Comparison of ENCODE assay signal across 12 mouse cellular contexts in genomic region chr11:119105748-119106147, GRCm38 (mm10). TPM values are rescaled to one million over a fixed set of nuclear protein-coding genes. Genes with fewer than 3 reads are reported as not detected.
DNase-seq lines count a peak whose midpoint lies in the region; ATAC-seq and TF ChIP-seq lines count a peak whose summit lies in the region.
"Had no signal": no experiment of that assay in that cellular context is flagged by ENCODE, and none has a peak within 500 bp of the region (broad histone marks: within the 10 kb centered on the region; RNA-seq: fewer than 3 reads in every experiment).

No protein-coding gene starts in this region.

- H3K4me2 ChIP-seq in heart, embryonic 12.5 days = peak overlapping the region; percentile 52
- no peak overlapping the region for H3K4me2 ChIP-seq in lung, embryonic 14.5 days
- 0 out of 2 replicates have a peak overlapping the region, but pooled peaks have one; percentile 2 for H3K4me2 ChIP-seq in embryonic facial prominence, embryonic 12.5 days (replicated peaks)
- H3K4me2 ChIP-seq: liver, embryonic 13.5 days had no signal

- 13% methylated on average over 8 of the region's 8 CpGs for WGBS in heart, embryonic 12.5 days
- WGBS in lung, embryonic 14.5 days = 14% methylated on average over 8 of the region's 8 CpGs
- 26% methylated on average over 8 of the region's 8 CpGs for WGBS in embryonic facial prominence, embryonic 12.5 days
- 36% methylated on average over 8 of the region's 8 CpGs for WGBS in limb, embryonic 10.5 days

- intact Hi-C loops in heart, postnatal 25 days (cut with DNase I) = no loop called here

- H3K4me3 ChIP-seq in heart, embryonic 12.5 days = peak overlapping the region; percentile 5; the same call in 1 of the 2 replicates
- no peak overlapping the region for H3K4me3 ChIP-seq in lung, embryonic 14.5 days (ENCODE audit: low read depth, low read length)
- H3K4me3 ChIP-seq in embryonic facial prominence, embryonic 12.5 days = no peak overlapping the region
- H3K4me3 ChIP-seq in limb, embryonic 10.5 days = no peak overlapping the region
- H3K4me3 ChIP-seq: liver, embryonic 13.5 days; myocyte had no signal

- peak overlapping the region; percentile 34; the same call in 1 of the 2 replicates for H3K9ac ChIP-seq in heart, embryonic 12.5 days
- no peak overlapping the region for H3K9ac ChIP-seq in lung, embryonic 14.5 days
- H3K9ac ChIP-seq in embryonic facial prominence, embryonic 12.5 days = no peak overlapping the region
- H3K9ac ChIP-seq: liver, embryonic 13.5 days had no signal

- no peak for TF ChIP-seq CTCF in lung, embryonic 14.5 days (IDR thresholded peaks at IDR 0.05; ENCODE audit: low read depth)

- H3K27me3 ChIP-seq in heart, embryonic 12.5 days (replicated peaks) = peaks cover 10% of the 10 kb centered on the region; the same call in 1 of the 2 replicates
- H3K27me3 ChIP-seq in lung, embryonic 14.5 days (ENCODE audit: insufficient read depth, low read length) = no peaks in the 10 kb centered on the region
- H3K27me3 ChIP-seq in embryonic facial prominence, embryonic 12.5 days = no peaks in the 10 kb centered on the region
- H3K27me3 ChIP-seq in limb, embryonic 10.5 days (ENCODE audit: low read depth, poor library complexity, severe bottlenecking) = peaks cover 52% of the 10 kb centered on the region

- no peaks in the 10 kb centered on the region for H3K36me3 ChIP-seq in heart, embryonic 12.5 days
- H3K36me3 ChIP-seq in lung, embryonic 14.5 days (ENCODE audit: insufficient read depth) = no peaks in the 10 kb centered on the region
- no peaks in the 10 kb centered on the region for H3K36me3 ChIP-seq in embryonic facial prominence, embryonic 12.5 days
- H3K36me3 ChIP-seq in limb, embryonic 10.5 days = no peaks in the 10 kb centered on the region
- H3K36me3 ChIP-seq: liver, embryonic 13.5 days had no signal

- DNase-seq in heart, postnatal 25 days (ENCODE audit: low spot score) = no peak
- no peak for DNase-seq in lung, embryonic 14.5 days
- DNase-seq in lung, postnatal 25 days (ENCODE audit: low spot score) = no peak
- DNase-seq in limb, embryonic 10.5 days (ENCODE audit: low spot score) = no peak
- no peak for DNase-seq in gastrocnemius, postnatal 4 days (ENCODE audit: low spot score in 2 of 2)
- no peak for DNase-seq in ovary, postnatal 10 days (ENCODE audit: low spot score)
- DNase-seq: liver, embryonic 13.5 days; right cerebral cortex, adult 18-20 months; thymus, adult 2 months had no signal

- H3K9me3 ChIP-seq in heart, embryonic 12.5 days (replicated peaks) = no peaks in the 10 kb centered on the region
- H3K9me3 ChIP-seq in lung, embryonic 14.5 days (ENCODE audit: low read depth, low read length) = no peaks in the 10 kb centered on the region
- no peaks in the 10 kb centered on the region for H3K9me3 ChIP-seq in embryonic facial prominence, embryonic 12.5 days
- no peaks in the 10 kb centered on the region for H3K9me3 ChIP-seq in limb, embryonic 10.5 days (replicated peaks)
- H3K9me3 ChIP-seq: liver, embryonic 13.5 days had no signal

- peak; percentile 44; the same call in 1 of the 2 replicates for ATAC-seq in heart, embryonic 12.5 days (ENCODE audit: insufficient number of reproducible peaks, low FRiP score)
- ATAC-seq in lung, embryonic 14.5 days (ENCODE audit: insufficient read depth) = peak; percentile 36
- no peak for ATAC-seq in embryonic facial prominence, embryonic 12.5 days (ENCODE audit: insufficient number of reproducible peaks, insufficient read depth, low FRiP score, low TSS enrichment)

- peak overlapping the region; percentile 53; the same call in 1 of the 2 replicates for H3K27ac ChIP-seq in heart, embryonic 12.5 days (ENCODE audit: poor library complexity, severe bottlenecking)
- no peak overlapping the region for H3K27ac ChIP-seq in lung, embryonic 14.5 days (ENCODE audit: low read depth)
- no peak overlapping the region for H3K27ac ChIP-seq in embryonic facial prominence, embryonic 12.5 days
- peak overlapping the region; percentile 44 for H3K27ac ChIP-seq in limb, embryonic 10.5 days
- H3K27ac ChIP-seq: liver, embryonic 13.5 days had no signal

- peaks cover 24% of the 10 kb centered on the region for H3K4me1 ChIP-seq in heart, embryonic 12.5 days (replicated peaks)
- H3K4me1 ChIP-seq in lung, embryonic 14.5 days (ENCODE audit: insufficient read depth) = peaks cover 8% of the 10 kb centered on the region; the same call in 1 of the 2 replicates
- peaks cover 14% of the 10 kb centered on the region for H3K4me1 ChIP-seq in embryonic facial prominence, embryonic 12.5 days
- peaks cover 28% of the 10 kb centered on the region for H3K4me1 ChIP-seq in limb, embryonic 10.5 days

RNA-seq across cellular contexts. Expression of gene Cbx4, which starts 19.7 kb away (rescaled TPM):
- polyA plus RNA-seq in heart, embryonic 12.5 days (2016; fragmentation: Nextera tagmentation; extraction: Ambion mirVana) = 13.2 and 14.9 TPM in 2 replicates
- 10 to 100 TPM; 14.0 to 14.8 TPM for total RNA-seq in heart, postnatal 25 days (2021)
- 13.1 and 13.8 TPM in 2 replicates for polyA plus RNA-seq in lung, embryonic 14.5 days (2014; fragmentation: Nextera tagmentation; extraction: Ambion mirVana)
- polyA plus RNA-seq in embryonic facial prominence, embryonic 12.5 days (2016; fragmentation: Nextera tagmentation; extraction: Ambion mirVana) = 11.7 and 12.3 TPM in 2 replicates
- 4.3 and 7.1 TPM in 2 replicates for polyA plus RNA-seq in limb, embryonic 10.5 days (2016; fragmentation: Nextera tagmentation; extraction: Ambion mirVana)
- 10 to 100 TPM; 10.4 to 10.7 TPM for total RNA-seq in gastrocnemius, postnatal 4 days (2021)

Comparison
In these comparisons a context has a peak if more than half of its experiments do, and no peak if none do; other contexts are left out.
1. H3K27ac ChIP-seq: peak in heart, embryonic 12.5 days (single experiment) and limb, embryonic 10.5 days (single experiment); none in lung, embryonic 14.5 days (single experiment) and embryonic facial prominence, embryonic 12.5 days (single experiment).